Mouse (Mus musculus): Measurements from ENCODE around the gene Dnajb9.

GRCm38 (mm10) chr12:44209824-44210752 lies at the start of gene Dnajb9:
- TF ChIP-seq CTCF (IDR thresholded peaks at IDR 0.05; ENCODE audit: insufficient read depth, low read length) (peak; percentile 53), POLR2A (IDR thresholded peaks at IDR 0.05; ENCODE audit: borderline replicate concordance, extremely low read depth, low read depth, low read length) (peak; percentile 99)

Data from lung, adult 2 months (tissue).